8 mouse cellular contexts compared by ENCODE assay signal in the genomic region with DNA sequence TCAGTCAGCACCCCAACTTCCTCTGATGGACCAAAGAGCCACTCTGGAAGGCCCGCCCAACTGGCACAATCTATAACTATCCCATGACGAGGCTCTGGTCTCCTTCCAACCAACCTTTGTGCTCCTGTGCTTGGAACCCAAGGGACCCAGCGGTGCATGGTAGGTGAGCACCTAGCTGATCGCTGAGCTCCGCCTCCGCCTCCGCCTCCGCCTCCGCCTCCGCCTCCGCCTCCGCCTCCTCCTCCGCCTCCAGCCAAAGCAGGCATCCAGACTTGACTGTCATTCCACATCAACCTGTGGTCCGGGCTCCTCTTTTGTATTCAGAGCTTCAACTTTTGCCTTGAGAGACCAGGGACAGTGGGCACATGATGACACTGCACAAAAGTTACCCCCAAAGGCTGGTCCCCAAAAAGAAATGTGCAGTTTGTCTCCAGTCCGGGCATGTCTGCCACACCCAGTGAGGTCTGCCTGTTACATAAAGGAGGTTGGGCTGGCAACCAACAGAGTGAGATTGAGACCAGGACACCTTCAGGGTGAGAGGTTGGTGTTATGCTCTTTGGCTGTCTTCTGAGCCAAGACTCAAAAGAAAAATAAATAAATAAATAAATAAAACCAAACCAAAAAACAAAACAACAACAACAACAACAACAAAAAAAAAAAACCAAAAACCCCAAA.
DNase-seq lines count a peak whose midpoint lies in the region; ATAC-seq and TF ChIP-seq lines count a peak whose summit lies in the region.

No protein-coding gene starts in this region.

- no peak overlapping the region for H3K27ac ChIP-seq in forebrain, embryonic 15.5 days (replicated peaks)
- H3K27ac ChIP-seq in forebrain, embryonic 16.5 days (ENCODE audit: low read length): no peak overlapping the region
- H3K27ac ChIP-seq in kidney, adult 2 months (ENCODE audit: insufficient read depth, low read depth, low read length): no peak overlapping the region
- H3K27ac ChIP-seq in lung, embryonic 14.5 days (ENCODE audit: low read depth): no peak overlapping the region
- no peak overlapping the region for H3K27ac ChIP-seq in midbrain, embryonic 14.5 days (replicated peaks; ENCODE audit: low read depth, low read length)

- H3K27me3 ChIP-seq in forebrain, embryonic 15.5 days: no peaks in the 10 kb centered on the region
- 0 out of 2 replicates have a peak, but pooled peaks cover 2% of the 10 kb centered on the region for H3K27me3 ChIP-seq in forebrain, embryonic 16.5 days (replicated peaks; ENCODE audit: control insufficient read depth, insufficient read depth, low read length)
- H3K27me3 ChIP-seq in kidney, adult 2 months (replicated peaks; ENCODE audit: control insufficient read depth, insufficient read depth, low read length): no peaks in the 10 kb centered on the region
- H3K27me3 ChIP-seq in lung, embryonic 14.5 days (ENCODE audit: insufficient read depth, low read length): no peaks in the 10 kb centered on the region
- H3K27me3 ChIP-seq in midbrain, embryonic 14.5 days (ENCODE audit: control insufficient read depth, insufficient read depth, low read length): no peaks in the 10 kb centered on the region

- no peak overlapping the region for H3K9ac ChIP-seq in forebrain, embryonic 15.5 days (replicated peaks)
- H3K9ac ChIP-seq in forebrain, embryonic 16.5 days (replicated peaks; ENCODE audit: low read depth, low read length): no peak overlapping the region
- H3K9ac ChIP-seq in lung, embryonic 14.5 days: no peak overlapping the region
- H3K9ac ChIP-seq in midbrain, embryonic 14.5 days (replicated peaks; ENCODE audit: low read length): no peak overlapping the region

- H3K9me3 ChIP-seq in forebrain, embryonic 15.5 days: no peaks in the 10 kb centered on the region
- H3K9me3 ChIP-seq in forebrain, embryonic 16.5 days (ENCODE audit: control insufficient read depth, low read length): no peaks in the 10 kb centered on the region
- H3K9me3 ChIP-seq in lung, embryonic 14.5 days (ENCODE audit: low read depth, low read length): no peaks in the 10 kb centered on the region
- no peaks in the 10 kb centered on the region for H3K9me3 ChIP-seq in midbrain, embryonic 14.5 days (ENCODE audit: control insufficient read depth, low read length)

- H3K36me3 ChIP-seq in forebrain, embryonic 15.5 days: no peaks in the 10 kb centered on the region
- no peaks in the 10 kb centered on the region for H3K36me3 ChIP-seq in forebrain, embryonic 16.5 days (ENCODE audit: control insufficient read depth, insufficient read depth)
- H3K36me3 ChIP-seq in kidney, adult 2 months (ENCODE audit: control insufficient read depth, insufficient read depth, low read length): no peaks in the 10 kb centered on the region
- H3K36me3 ChIP-seq in lung, embryonic 14.5 days (ENCODE audit: insufficient read depth): no peaks in the 10 kb centered on the region
- no peaks in the 10 kb centered on the region for H3K36me3 ChIP-seq in midbrain, embryonic 14.5 days (ENCODE audit: control insufficient read depth, insufficient read depth, low read length)

- 0 out of 2 replicates have a peak, but pooled peaks have one; percentile 16 for ATAC-seq in forebrain, embryonic 15.5 days (replicated peaks)
- no peak for ATAC-seq in forebrain, embryonic 16.5 days
- ATAC-seq in lung, embryonic 14.5 days (ENCODE audit: insufficient read depth): no peak
- no peak for ATAC-seq in midbrain, embryonic 14.5 days (ENCODE audit: low FRiP score, low TSS enrichment)

- peak; percentile 59 for DNase-seq in c-Kit-negative CD71-positive TER-119-positive erythroid progenitor cells, embryonic 14.5 days (ENCODE audit: low read depth, low spot score)
- peak; percentile 96 for DNase-seq in kidney, adult 2 months
- DNase-seq in lung, embryonic 14.5 days: peak; percentile 19
- DNase-seq in thymus, postnatal 25 days: peak; percentile 25
- DNase-seq in frontal cortex, postnatal 14 days (ENCODE audit: low spot score in 2 of 2): no peak
- no peak for DNase-seq in midbrain, embryonic 14.5 days

- no peak overlapping the region for H3K4me2 ChIP-seq in forebrain, embryonic 15.5 days (replicated peaks)
- H3K4me2 ChIP-seq in forebrain, embryonic 16.5 days (ENCODE audit: low read length): no peak overlapping the region
- H3K4me2 ChIP-seq in lung, embryonic 14.5 days: peak overlapping the region; percentile 1; the same call in 1 of the 2 replicates
- H3K4me2 ChIP-seq in midbrain, embryonic 14.5 days (ENCODE audit: low read length): no peak overlapping the region

- WGBS in forebrain, embryonic 15.5 days: 75% methylated on average over 15 of the region's 15 CpGs
- 77% methylated on average over 15 of the region's 15 CpGs for WGBS in forebrain, embryonic 16.5 days
- WGBS in kidney, adult 2 months: 78% methylated on average over 15 of the region's 15 CpGs
- 68% methylated on average over 15 of the region's 15 CpGs for WGBS in lung, embryonic 14.5 days
- 64% methylated on average over 15 of the region's 15 CpGs for WGBS in midbrain, embryonic 14.5 days

- no peak for TF ChIP-seq CTCF in kidney, adult 2 months (conservative IDR thresholded peaks at IDR 0.05; ENCODE audit: insufficient read depth, insufficient read length, low read depth, low read length)
- TF ChIP-seq CTCF in lung, embryonic 14.5 days (IDR thresholded peaks at IDR 0.05; ENCODE audit: low read depth): no peak

- H3K4me3 ChIP-seq in forebrain, embryonic 15.5 days: no peak overlapping the region
- H3K4me3 ChIP-seq in forebrain, embryonic 16.5 days (replicated peaks; ENCODE audit: low read length): no peak overlapping the region
- no peak overlapping the region for H3K4me3 ChIP-seq in kidney, adult 2 months (ENCODE audit: insufficient read depth, low read depth, low read length)
- H3K4me3 ChIP-seq in lung, embryonic 14.5 days (ENCODE audit: low read depth, low read length): no peak overlapping the region
- H3K4me3 ChIP-seq in midbrain, embryonic 14.5 days (replicated peaks; ENCODE audit: low read depth, low read length): no peak overlapping the region

- no peaks in the 10 kb centered on the region for H3K4me1 ChIP-seq in forebrain, embryonic 15.5 days
- H3K4me1 ChIP-seq in forebrain, embryonic 16.5 days (replicated peaks; ENCODE audit: control insufficient read depth, insufficient read depth, low read length): no peaks in the 10 kb centered on the region
- H3K4me1 ChIP-seq in kidney, adult 2 months (ENCODE audit: control insufficient read depth, insufficient read depth, low read length): peaks cover 6% of the 10 kb centered on the region; the same call in 1 of the 2 replicates
- H3K4me1 ChIP-seq in lung, embryonic 14.5 days (ENCODE audit: insufficient read depth): no peaks in the 10 kb centered on the region; the same call in 1 of the 2 replicates
- H3K4me1 ChIP-seq in midbrain, embryonic 14.5 days (ENCODE audit: control insufficient read depth, insufficient read depth, low read length): no peaks in the 10 kb centered on the region

- no peak for TF ChIP-seq POLR2A in kidney, adult 2 months (IDR thresholded peaks at IDR 0.05; ENCODE audit: low read depth, low read length)

Comparison
In these comparisons a context has a peak if more than half of its experiments do, and no peak if none do; other contexts are left out.
1. DNase-seq: peak in c-Kit-negative CD71-positive TER-119-positive erythroid progenitor cells, embryonic 14.5 days (single experiment), kidney, adult 2 months (single experiment), lung, embryonic 14.5 days (single experiment) and thymus, postnatal 25 days (single experiment); none in frontal cortex, postnatal 14 days (0 of 2) and midbrain, embryonic 14.5 days (single experiment).